Mouse (Mus musculus) myocyte (in vitro differentiated cells): ENCODE data around the gene Ccdc136. TPM values are rescaled to one million over a fixed set of nuclear protein-coding genes. Genes with fewer than 3 reads are reported as not detected.

ENCODE experiments used
- H3K27me3 ChIP-seq: one replicate; pipeline ENCODE4 v1.6.1; 2011; ENCODE audit not compliant: control insufficient read depth, insufficient read depth, insufficient read length
- H3K36me3 ChIP-seq: one replicate; pipeline ENCODE4 v1.6.1; 2011; ENCODE audit not compliant: control insufficient read depth, insufficient read depth
- H3K4me2 ChIP-seq: one replicate; pipeline ENCODE4 v1.6.1; 2011; ENCODE audit warnings: low read depth, control low read depth
- H3K4me3 ChIP-seq: one replicate; pipeline ENCODE4 v1.5.1; 2011; ENCODE audit warnings: mild to moderate bottlenecking, control low read depth, moderate library complexity
- H3K79me2 ChIP-seq: one replicate; pipeline ENCODE4 v1.6.1; 2011; ENCODE audit not compliant: control insufficient read depth, insufficient read depth
- H3ac ChIP-seq: one replicate; pipeline ENCODE4 v1.6.1; 2011; ENCODE audit not compliant: control insufficient read depth, insufficient read length
- CEBPB ChIP-seq: IDR thresholded peaks from 2 replicates; pipeline ENCODE4 v1.6.1; 2011; ENCODE audit warnings: mild to moderate bottlenecking, moderate library complexity; ENCODE audit not compliant: poor library complexity, insufficient read depth, severe bottlenecking
- E2F4 ChIP-seq: IDR thresholded peaks from one replicate; pipeline ENCODE4 v1.6.1; 2011; ENCODE audit warnings: mild to moderate bottlenecking, control low read depth, moderate library complexity; ENCODE audit not compliant: insufficient read depth
- MAX ChIP-seq: IDR thresholded peaks from one replicate; pipeline ENCODE4 v1.6.1; 2011; ENCODE audit warnings: low read depth, mild to moderate bottlenecking, control low read depth
- MYOD1 ChIP-seq, 3 experiments: IDR thresholded peaks; one replicate each; pipeline ENCODE4 v1.6.1; 2011; ENCODE audit warnings: control low read depth in 2 of 3, low read depth in 2 of 3, mild to moderate bottlenecking in 2 of 3, moderate library complexity in 1 of 3; ENCODE audit not compliant: insufficient read length in 2 of 3, control insufficient read depth in 1 of 3
- MYOG ChIP-seq, 3 experiments: IDR thresholded peaks; one replicate each; pipeline ENCODE4 v1.6.1; 2011; ENCODE audit warnings: control low read depth in 2 of 3, low read depth in 2 of 3, mild to moderate bottlenecking in 2 of 3; ENCODE audit not compliant: insufficient read length in 2 of 3, control insufficient read depth in 1 of 3, insufficient read depth in 1 of 3
- POLR2A ChIP-seq: IDR thresholded peaks from one replicate; pipeline ENCODE4 v1.6.1; 2011; ENCODE audit warnings: low read depth, mild to moderate bottlenecking, control low read depth, moderate library complexity; ENCODE audit not compliant: insufficient read length
- POLR2AphosphoS2 ChIP-seq: IDR thresholded peaks from one replicate; pipeline ENCODE4 v1.6.1; 2011; ENCODE audit warnings: low read depth, control low read depth; ENCODE audit not compliant: insufficient read length
- REST ChIP-seq: IDR thresholded peaks from one replicate; pipeline ENCODE4 v1.6.1; 2011; ENCODE audit warnings: mild to moderate bottlenecking, control low read depth, moderate library complexity; ENCODE audit not compliant: insufficient read depth, insufficient read length
- SRF ChIP-seq: IDR thresholded peaks from one replicate; pipeline ENCODE4 v1.6.1; 2011; ENCODE audit warnings: low read depth; ENCODE audit not compliant: control insufficient read depth, insufficient read length
- TCF12 ChIP-seq: IDR thresholded peaks from one replicate; pipeline ENCODE4 v1.6.1; 2011; ENCODE audit warnings: mild to moderate bottlenecking, control low read depth; ENCODE audit not compliant: poor library complexity, insufficient read depth, severe bottlenecking
- TCF3 ChIP-seq: IDR thresholded peaks from one replicate; pipeline ENCODE4 v1.6.1; 2011; ENCODE audit warnings: low read depth, control low read depth; ENCODE audit not compliant: insufficient read length
- USF1 ChIP-seq: IDR thresholded peaks from one replicate; pipeline ENCODE4 v1.6.1; 2011; ENCODE audit warnings: low read depth, mild to moderate bottlenecking, control low read depth, moderate library complexity
- polyA plus RNA-seq: library from polyadenylated mRNA; unstranded; fragments of >200 nt; fragmentation: generic; extraction: Trizol; gene quantifications from one replicate; pipeline ENCODE4 v1.2.1, GENCODE M21; 2012; ENCODE audit warnings: missing spikeins

Gene Ccdc136
- polyA plus RNA-seq, 1 experiment = 16.7 TPM

DNA sequence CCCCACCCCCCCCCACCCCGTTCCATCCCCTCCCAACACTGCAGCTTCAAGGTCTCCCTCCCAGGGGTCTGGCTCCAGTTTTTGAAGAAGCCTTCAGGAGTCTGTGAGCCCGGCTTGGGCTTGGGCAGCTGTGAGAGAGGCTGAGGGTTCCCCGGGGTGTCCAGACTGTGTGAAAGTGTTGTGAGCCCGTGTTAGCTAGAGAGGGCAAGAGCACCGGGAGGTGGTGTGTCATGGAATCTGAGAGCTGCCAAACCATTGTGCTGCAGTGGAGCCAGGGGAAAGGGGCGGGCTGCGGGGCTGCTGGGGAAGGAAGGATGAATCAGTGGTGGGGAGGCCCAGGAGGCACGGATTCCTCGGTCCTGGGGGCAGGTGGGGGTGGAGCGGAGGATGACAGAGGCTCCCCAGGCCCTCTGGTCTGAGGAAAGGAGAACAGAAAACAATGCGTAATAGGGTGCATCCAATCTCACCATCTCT is 40.4 kb downstream of the Ccdc136 start:
- H3ac ChIP-seq = peak overlapping the region; percentile 49
- H3K4me2 ChIP-seq = peak overlapping the region; percentile 86
- TF ChIP-seq TCF3 (no peak), SRF (no peak), POLR2AphosphoS2 (peak; percentile 70), POLR2A (peak; percentile 41), MYOG (IDR thresholded peaks at IDR 0.05; ENCODE audit: control insufficient read depth in 1 of 3, insufficient read depth in 1 of 3, insufficient read length in 2 of 3, low read depth in 2 of 3) (no peak)
- peaks cover 43% of the 10 kb centered on the region for H3K36me3 ChIP-seq
- peaks cover 44% of the 10 kb centered on the region for H3K79me2 ChIP-seq
- H3K4me3 ChIP-seq = peak overlapping the region; percentile 100
- H3K27me3 ChIP-seq = no peaks in the 10 kb centered on the region

DNA sequence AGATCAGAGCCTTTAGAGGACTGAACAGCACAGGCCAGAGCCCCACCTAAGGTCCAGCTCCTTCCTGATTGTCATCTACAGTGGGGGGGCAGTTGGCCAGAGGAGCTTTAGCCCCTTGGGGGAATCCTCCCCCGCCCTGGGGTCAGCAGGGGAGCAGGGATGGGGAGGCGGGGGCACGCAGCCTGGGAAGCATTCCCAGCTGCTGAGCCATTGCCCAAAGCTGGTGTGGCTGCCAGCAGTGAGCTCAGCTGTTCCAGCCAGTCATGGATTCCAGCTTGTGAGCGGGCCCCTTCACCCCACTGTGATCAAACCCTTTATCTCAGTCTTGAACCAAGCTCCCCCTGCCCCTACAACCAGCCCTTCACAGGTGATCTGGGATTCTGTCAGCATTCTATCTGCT is 43.1 kb downstream of the Ccdc136 start:
- H3K36me3 ChIP-seq = peaks cover 71% of the 10 kb centered on the region
- TF ChIP-seq MAX = no peak
- TF ChIP-seq POLR2A = peak; percentile 53
- TF ChIP-seq SRF = peak; percentile 80
- peak; percentile 83 to 97 (median 96) for TF ChIP-seq MYOG (IDR thresholded peaks at IDR 0.05; ENCODE audit: control insufficient read depth in 1 of 3, insufficient read depth in 1 of 3, insufficient read length in 2 of 3, low read depth in 2 of 3)
- TF ChIP-seq USF1 = no peak
- TF ChIP-seq MYOD1 (IDR thresholded peaks at IDR 0.05; ENCODE audit: control insufficient read depth in 1 of 3, insufficient read length in 2 of 3, low read depth in 2 of 3) = peak; percentile 97 to 100 (median 99)
- TF ChIP-seq REST = no peak
- peak; percentile 86 for TF ChIP-seq POLR2AphosphoS2
- TF ChIP-seq TCF12 = peak; percentile 62
- peak; percentile 93 for TF ChIP-seq TCF3
- no peak for TF ChIP-seq E2F4
- no peak for TF ChIP-seq CEBPB
- H3K27me3 ChIP-seq = no peaks in the 10 kb centered on the region
- H3K4me3 ChIP-seq = no peak overlapping the region
- peaks cover 33% of the 10 kb centered on the region for H3K79me2 ChIP-seq
- no peak overlapping the region for H3ac ChIP-seq
- peak overlapping the region; percentile 86 for H3K4me2 ChIP-seq

DNA sequence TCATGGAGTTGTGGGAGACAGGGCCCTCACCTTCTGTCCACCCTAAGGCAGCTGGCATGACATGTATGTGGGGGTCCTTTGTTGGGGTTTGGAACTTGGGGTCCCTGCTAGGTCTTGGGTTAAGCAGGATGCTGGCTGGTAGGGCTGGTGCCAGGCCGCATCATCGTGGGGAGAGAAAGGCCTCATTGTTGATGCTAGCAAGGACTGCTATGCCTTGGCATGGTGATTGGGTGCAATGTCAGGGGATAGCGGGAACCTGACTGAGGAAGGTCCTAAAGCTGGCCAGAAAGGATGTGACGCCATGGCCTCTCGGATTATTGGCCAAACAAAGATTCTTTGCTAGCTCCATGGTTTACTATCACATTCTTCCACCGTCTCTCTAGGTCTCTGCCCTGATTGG is 43.7 kb downstream of the Ccdc136 start:
- TF ChIP-seq REST (no peak), E2F4 (no peak), POLR2A (peak; percentile 41), POLR2AphosphoS2 (peak; percentile 46), MYOG (IDR thresholded peaks at IDR 0.05; ENCODE audit: control insufficient read depth in 1 of 3, insufficient read depth in 1 of 3, insufficient read length in 2 of 3, low read depth in 2 of 3) (no peak), CEBPB (no peak), MYOD1 (IDR thresholded peaks at IDR 0.05; ENCODE audit: control insufficient read depth in 1 of 3, insufficient read length in 2 of 3, low read depth in 2 of 3) (no peak)
- Histone ChIP-seq H3K4me2 (peak overlapping the region; percentile 53), H3K79me2 (peaks cover 27% of the 10 kb centered on the region), H3K4me3 (no peak overlapping the region), H3K27me3 (no peaks in the 10 kb centered on the region), H3K36me3 (peaks cover 76% of the 10 kb centered on the region), H3ac (no peak overlapping the region)

DNA sequence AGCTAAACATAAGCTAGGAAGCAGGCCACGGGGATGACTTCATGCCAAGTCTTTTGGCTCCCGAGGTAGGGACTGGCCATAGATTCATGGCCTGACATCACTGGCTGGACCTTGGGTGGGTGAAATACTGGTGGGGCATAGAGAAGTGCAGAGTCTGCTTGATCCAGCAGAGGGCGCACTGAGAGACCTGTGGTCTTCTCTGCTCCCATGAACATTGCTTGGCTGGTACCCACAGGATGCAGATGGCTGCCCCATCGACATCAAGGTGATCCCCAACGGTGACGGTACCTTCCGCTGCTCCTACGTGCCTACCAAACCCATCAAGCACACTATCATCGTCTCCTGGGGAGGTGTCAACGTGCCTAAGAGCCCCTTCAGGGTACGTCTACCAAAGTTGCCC is 48.7 kb downstream of the Ccdc136 start:
- TF ChIP-seq POLR2A = peak; percentile 45
- peak; percentile 71 for TF ChIP-seq POLR2AphosphoS2
- TF ChIP-seq MYOG (IDR thresholded peaks at IDR 0.05; ENCODE audit: control insufficient read depth in 1 of 3, insufficient read depth in 1 of 3, insufficient read length in 2 of 3, low read depth in 2 of 3) = no peak
- H3ac ChIP-seq = no peak overlapping the region
- H3K36me3 ChIP-seq = peaks cover 96% of the 10 kb centered on the region

DNA sequence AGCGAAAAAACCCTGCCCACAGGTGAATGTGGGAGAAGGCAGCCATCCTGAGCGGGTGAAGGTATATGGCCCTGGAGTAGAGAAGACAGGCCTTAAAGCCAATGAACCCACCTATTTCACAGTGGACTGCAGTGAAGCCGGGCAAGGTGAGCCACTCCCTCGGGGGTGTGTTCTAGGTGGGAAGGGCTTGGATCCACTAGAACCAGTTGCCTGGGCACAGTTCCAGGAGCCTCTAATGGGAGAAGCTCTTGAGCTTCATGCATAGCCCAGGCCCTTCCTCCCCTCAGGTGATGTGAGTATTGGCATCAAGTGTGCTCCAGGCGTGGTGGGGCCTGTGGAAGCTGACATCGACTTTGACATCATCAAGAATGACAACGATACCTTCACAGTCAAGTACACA is 49.2 kb downstream of the Ccdc136 start:
- H3K79me2 ChIP-seq = no peaks in the 10 kb centered on the region
- H3ac ChIP-seq = no peak overlapping the region
- no peak overlapping the region for H3K4me2 ChIP-seq
- no peaks in the 10 kb centered on the region for H3K27me3 ChIP-seq
- TF ChIP-seq POLR2AphosphoS2 (no peak), SRF (no peak), MAX (no peak), TCF12 (no peak), REST (no peak), USF1 (no peak)
- no peak overlapping the region for H3K4me3 ChIP-seq
- peaks cover 96% of the 10 kb centered on the region for H3K36me3 ChIP-seq

More for the DNA sequence above, 48.7 kb downstream of the Ccdc136 start:
- Histone ChIP-seq H3K4me2 (no peak overlapping the region), H3K79me2 (no peaks in the 10 kb centered on the region), H3K27me3 (no peaks in the 10 kb centered on the region), H3K4me3 (no peak overlapping the region)
